Comparison of ENCODE assay signal across 8 mouse cellular contexts in genomic region chr17:28693086-28693485, GRCm38 (mm10). TPM values are rescaled to one million over a fixed set of nuclear protein-coding genes. Genes with fewer than 3 reads are reported as not detected.
DNase-seq lines count a peak whose midpoint lies in the region; ATAC-seq and TF ChIP-seq lines count a peak whose summit lies in the region.

No protein-coding gene starts in this region.

- no peak for TF ChIP-seq EP300 in CH12.LX (IDR thresholded peaks at IDR 0.05; ENCODE audit: low read length)

- DNase-seq in heart, embryonic 10.5 days (ENCODE audit: low spot score), result no peak
- no peak for DNase-seq in heart, adult 11 months
- DNase-seq in CH12.LX (ENCODE audit: extremely low read depth), result no peak
- no peak for DNase-seq in layer of hippocampus, adult 11-12 months (ENCODE audit: low spot score)
- DNase-seq in thymus, postnatal 4 days, result no peak
- no peak for DNase-seq in layer of hippocampus, postnatal 25 days (ENCODE audit: extremely low spot score in 1 of 2, low spot score in 1 of 2)

- no peak for ATAC-seq in forebrain, embryonic 16.5 days
- no peak for ATAC-seq in liver, embryonic 16.5 days (ENCODE audit: low read depth)

- H3K79me2 ChIP-seq in CH12.LX (replicated peaks; ENCODE audit: control insufficient read depth, extremely low read depth, insufficient read depth, poor library complexity, severe bottlenecking), result peaks cover 28% of the 10 kb centered on the region; the same call in 1 of the 2 replicates

- H3K4me3 ChIP-seq in heart, embryonic 10.5 days, result peak overlapping the region; percentile 98
- no peak overlapping the region for H3K4me3 ChIP-seq in CH12.LX (replicated peaks in 1 of 3; ENCODE audit: low read depth in 2 of 3, low read length in 2 of 3, poor library complexity in 1 of 3)
- peak overlapping the region; percentile 97 for H3K4me3 ChIP-seq in forebrain, embryonic 16.5 days (replicated peaks; ENCODE audit: low read length)
- peak overlapping the region; percentile 93 for H3K4me3 ChIP-seq in liver, embryonic 16.5 days (ENCODE audit: low read depth, low read length)

- H3K4me2 ChIP-seq in CH12.LX (ENCODE audit: insufficient read depth, low read depth, poor library complexity, severe bottlenecking), result no peak overlapping the region
- H3K4me2 ChIP-seq in forebrain, embryonic 16.5 days (ENCODE audit: low read length), result peak overlapping the region; percentile 60
- H3K4me2 ChIP-seq in liver, embryonic 16.5 days (ENCODE audit: low read depth, low read length), result peak overlapping the region; percentile 71

- dilution Hi-C loops in CH12.LX (cut with MboI; ENCODE audit: extremely low pct_ligation_motif_present, extremely low pct_unique_long_range_greater_than_20kb, low sequenced_read_pairs), result no loop called here

- TF ChIP-seq POLR2A in CH12.LX (IDR thresholded peaks at IDR 0.05; ENCODE audit: low read depth, low read length), result no peak

- H3K27me3 ChIP-seq in heart, embryonic 10.5 days (ENCODE audit: insufficient read depth, poor library complexity, severe bottlenecking), result peaks cover 13% of the 10 kb centered on the region
- no peaks in the 10 kb centered on the region for H3K27me3 ChIP-seq in CH12.LX (replicated peaks)
- no peaks in the 10 kb centered on the region for H3K27me3 ChIP-seq in forebrain, embryonic 16.5 days (replicated peaks; ENCODE audit: control insufficient read depth, insufficient read depth, low read length)
- H3K27me3 ChIP-seq in liver, embryonic 16.5 days (ENCODE audit: control insufficient read depth, insufficient read depth, low read depth, low read length), result no peaks in the 10 kb centered on the region

- H3K9ac ChIP-seq in CH12.LX (ENCODE audit: insufficient read depth, low read depth), result peak overlapping the region; percentile 90; the same call in 1 of the 2 replicates
- no peak overlapping the region; the same call in 1 of the 2 replicates for H3K9ac ChIP-seq in forebrain, embryonic 16.5 days (replicated peaks; ENCODE audit: low read depth, low read length)
- H3K9ac ChIP-seq in liver, embryonic 16.5 days (ENCODE audit: low read depth, low read length), result peak overlapping the region; percentile 93

- no peak for TF ChIP-seq RAD21 in CH12.LX (IDR thresholded peaks at IDR 0.05; ENCODE audit: low read depth, low read length)

- H3K36me3 ChIP-seq in heart, embryonic 10.5 days, result no peaks in the 10 kb centered on the region
- H3K36me3 ChIP-seq in CH12.LX (replicated peaks in 1 of 2; ENCODE audit: control insufficient read depth in 1 of 2, insufficient read depth in 1 of 2, low read length in 1 of 2), result peaks cover 0 to 27% of the 10 kb centered on the region in 2 experiments
- H3K36me3 ChIP-seq in forebrain, embryonic 16.5 days (ENCODE audit: control insufficient read depth, insufficient read depth), result no peaks in the 10 kb centered on the region
- H3K36me3 ChIP-seq in liver, embryonic 16.5 days (ENCODE audit: control insufficient read depth, insufficient read depth), result no peaks in the 10 kb centered on the region

- 48% methylated on average over 3 of the region's 3 CpGs for WGBS in heart, embryonic 10.5 days
- 31% methylated on average over 3 of the region's 3 CpGs for WGBS in forebrain, embryonic 16.5 days
- WGBS in liver, embryonic 16.5 days (ENCODE audit: insufficient replicate concordance), result 7% methylated on average over 3 of the region's 3 CpGs

- H3K9me3 ChIP-seq in heart, embryonic 10.5 days, result no peaks in the 10 kb centered on the region
- H3K9me3 ChIP-seq in CH12.LX (replicated peaks; ENCODE audit: low read length), result no peaks in the 10 kb centered on the region
- H3K9me3 ChIP-seq in forebrain, embryonic 16.5 days (ENCODE audit: control insufficient read depth, low read length), result no peaks in the 10 kb centered on the region
- H3K9me3 ChIP-seq in liver, embryonic 16.5 days (replicated peaks; ENCODE audit: control insufficient read depth, low read length), result no peaks in the 10 kb centered on the region

- H3K27ac ChIP-seq in heart, embryonic 10.5 days, result peak overlapping the region; percentile 98; the same call in 1 of the 2 replicates
- H3K27ac ChIP-seq in CH12.LX (ENCODE audit: insufficient read depth, low read depth), result no peak overlapping the region
- H3K27ac ChIP-seq in forebrain, embryonic 16.5 days (ENCODE audit: low read length), result no peak overlapping the region
- peak overlapping the region; percentile 95 for H3K27ac ChIP-seq in liver, embryonic 16.5 days (ENCODE audit: low read length)

- no peak for TF ChIP-seq CTCF in CH12.LX (conservative IDR thresholded peaks at IDR 0.05 in 1 of 2, IDR thresholded peaks at IDR 0.05 in 1 of 2; ENCODE audit: low read depth in 2 of 2, low read length in 2 of 2)

- in situ Hi-C loops in CH12.LX (cut with MboI; ENCODE audit: low pct_ligation_motif_present, low pct_unique_long_range_greater_than_20kb, low sequenced_read_pairs), result loop anchor here (10.0 kb wide), 1 partner anchor 202 kb away; no protein-coding TSS in a partner anchor

- peaks cover 53% of the 10 kb centered on the region for H3K4me1 ChIP-seq in heart, embryonic 10.5 days
- H3K4me1 ChIP-seq in CH12.LX (ENCODE audit: control insufficient read depth in 1 of 2, insufficient read depth in 2 of 2), result peaks cover 10 to 51% of the 10 kb centered on the region in 2 experiments
- peaks cover 34% of the 10 kb centered on the region for H3K4me1 ChIP-seq in forebrain, embryonic 16.5 days (replicated peaks; ENCODE audit: control insufficient read depth, insufficient read depth, low read length)
- peaks cover 59% of the 10 kb centered on the region for H3K4me1 ChIP-seq in liver, embryonic 16.5 days (ENCODE audit: control insufficient read depth, low read depth, low read length)

TF ChIP-seq in CH12.LX, 34 proteins besides CTCF, POLR2A, EP300 and RAD21:
- TF ChIP-seq MAFK (IDR thresholded peaks at IDR 0.05; ENCODE audit: insufficient replicate concordance, low read length), result no peak
- TF ChIP-seq ELF1 (IDR thresholded peaks at IDR 0.05; ENCODE audit: low read depth, low read length), result no peak
- TF ChIP-seq NELFE (IDR thresholded peaks at IDR 0.05; ENCODE audit: low read depth, low read length), result no peak
- no peak for TF ChIP-seq NRF1 (IDR thresholded peaks at IDR 0.05; ENCODE audit: low read depth, low read length)
- no peak for TF ChIP-seq CHD1 (IDR thresholded peaks at IDR 0.05; ENCODE audit: low read depth, low read length)
- TF ChIP-seq ZKSCAN1 (IDR thresholded peaks at IDR 0.05; ENCODE audit: borderline replicate concordance, low read depth, low read length), result no peak
- no peak for TF ChIP-seq UBTF (IDR thresholded peaks at IDR 0.05; ENCODE audit: low read depth, low read length)
- no peak for TF ChIP-seq MAZ (IDR thresholded peaks at IDR 0.05; ENCODE audit: low read depth, low read length)
- TF ChIP-seq JUND (conservative IDR thresholded peaks at IDR 0.05; ENCODE audit: low read depth, low read length), result no peak
- no peak for TF ChIP-seq PAX5 (IDR thresholded peaks at IDR 0.05; ENCODE audit: low read length)
- no peak for TF ChIP-seq USF2 (conservative IDR thresholded peaks at IDR 0.05; ENCODE audit: low read depth, low read length)
- TF ChIP-seq E2F4 (IDR thresholded peaks at IDR 0.05; ENCODE audit: insufficient replicate concordance, low read depth, low read length), result no peak

RNA-seq across cellular contexts. Expression of gene Mapk14, which starts 2.0 kb away (rescaled TPM):
- 34.3 and 48.9 TPM in 2 replicates for polyA plus RNA-seq in heart, embryonic 10.5 days (2016; fragmentation: Nextera tagmentation; extraction: Ambion mirVana)
- 27.1 and 27.6 TPM in 2 replicates for total RNA-seq in CH12.LX (2012; rRNA removed)
- total RNA-seq in CH12.LX (2014; rRNA removed), result 21.0 and 22.6 TPM in 2 replicates
- 59.8 and 69.5 TPM in 2 replicates for polyA plus RNA-seq in CH12.LX (2012; ENCODE audit: insufficient read length, low read depth)
- 27.2 and 27.8 TPM in 2 replicates for polyA plus RNA-seq in forebrain, embryonic 16.5 days (2015; fragmentation: Nextera tagmentation; extraction: Ambion mirVana)
- 22.1 and 25.9 TPM in 2 replicates for polyA plus RNA-seq in liver, embryonic 16.5 days (2015; fragmentation: Nextera tagmentation; extraction: Ambion mirVana)
- total RNA-seq in layer of hippocampus, postnatal 25 days (2021), result 10 to 100 TPM; 69.7 to 82.2 TPM

RNA-seq across cellular contexts. Expression of gene Slc26a8, which starts 3.1 kb away (rescaled TPM):
- polyA plus RNA-seq in heart, embryonic 10.5 days (2016; fragmentation: Nextera tagmentation; extraction: Ambion mirVana), result 0.15 and 0.34 TPM in 2 replicates
- total RNA-seq in CH12.LX (2012; rRNA removed), result not detected in 2 replicates
- not detected in 2 replicates for total RNA-seq in CH12.LX (2014; rRNA removed)
- polyA plus RNA-seq in CH12.LX (2012; ENCODE audit: insufficient read length, low read depth), result 0.11 and 0.44 TPM in 2 replicates
- 1.2 and 3.4 TPM in 2 replicates for polyA plus RNA-seq in forebrain, embryonic 16.5 days (2015; fragmentation: Nextera tagmentation; extraction: Ambion mirVana)
- 0.07 and 0.29 TPM in 2 replicates for polyA plus RNA-seq in liver, embryonic 16.5 days (2015; fragmentation: Nextera tagmentation; extraction: Ambion mirVana)
- 10 to 100 TPM in 1 of 2 experiments, 1 to 10 TPM in 1; 6.0 to 10.8 TPM for total RNA-seq in layer of hippocampus, postnatal 25 days (2021)

RNA-seq across cellular contexts. Expression of gene AC170998.1, which starts 32.8 kb away (rescaled TPM):
- polyA plus RNA-seq in heart, embryonic 10.5 days (2016; fragmentation: Nextera tagmentation; extraction: Ambion mirVana), result 2.6 and 3.2 TPM in 2 replicates
- total RNA-seq in CH12.LX (2012; rRNA removed) (0.38 TPM in 1 of 2 replicates, not detected in the other), CH12.LX (2014; rRNA removed) (not detected in 2 replicates)
- 0.50 TPM in 1 of 2 replicates, not detected in the other for polyA plus RNA-seq in CH12.LX (2012; ENCODE audit: insufficient read length, low read depth)
- polyA plus RNA-seq in forebrain, embryonic 16.5 days (2015; fragmentation: Nextera tagmentation; extraction: Ambion mirVana), result 0.43 and 3.5 TPM in 2 replicates
- 1.5 TPM in 2 replicates for polyA plus RNA-seq in liver, embryonic 16.5 days (2015; fragmentation: Nextera tagmentation; extraction: Ambion mirVana)
- 1 to 10 TPM; 1.6 to 1.7 TPM for total RNA-seq in layer of hippocampus, postnatal 25 days (2021)

Comparison
In these comparisons a context has a peak if more than half of its experiments do, and no peak if none do; other contexts are left out.
1. H3K27ac ChIP-seq: peak in heart, embryonic 10.5 days (single experiment) and liver, embryonic 16.5 days (single experiment); none in CH12.LX (single experiment) and forebrain, embryonic 16.5 days (single experiment).
2. H3K4me3 ChIP-seq: peak in heart, embryonic 10.5 days (single experiment), forebrain, embryonic 16.5 days (single experiment) and liver, embryonic 16.5 days (single experiment); none in CH12.LX (0 of 3).